Mouse (Mus musculus): ENCODE data around the gene Rftn2.

DNA sequence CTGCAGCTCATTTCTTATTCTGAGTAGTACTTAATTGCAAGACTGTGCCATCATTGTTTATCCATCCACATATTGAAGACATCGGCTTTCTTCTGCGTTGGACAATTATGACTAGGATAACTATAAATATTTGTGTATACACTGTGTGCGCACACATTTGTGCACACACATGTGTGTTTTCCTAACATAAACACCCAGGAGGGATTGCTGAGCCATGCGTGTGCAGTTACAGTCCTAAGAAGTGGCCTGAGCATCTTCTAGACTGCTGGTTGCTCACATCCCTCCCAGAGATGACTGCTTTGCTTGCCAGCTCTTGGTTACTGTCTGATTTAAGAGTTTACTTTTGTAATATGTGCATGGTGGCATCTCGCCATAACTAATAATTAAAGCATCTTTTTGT lies 44.2 kb downstream of the Rftn2 start:
- TF ChIP-seq POLR2A (IDR thresholded peaks at IDR 0.05; ENCODE audit: borderline replicate concordance, control insufficient read depth, low read depth, low read length) = no peak
- TF ChIP-seq CTCF (IDR thresholded peaks at IDR 0.05; ENCODE audit: control insufficient read depth, insufficient read depth, low read length) = no peak

Measured in bone marrow, adult 2 months (tissue).